Mouse (Mus musculus) layer of hippocampus, postnatal 14 days (tissue): Measurements from ENCODE around the gene Krt31. TPM values are rescaled to one million over a fixed set of nuclear protein-coding genes. Genes with fewer than 3 reads are reported as not detected.

Experiments used
- DNase-seq, 2 experiments: peaks; one replicate each; pipeline ENCODE4 v3.0.0; 2021 to 2022; ENCODE audit warnings: low spot score in 2 of 2, mixed read lengths in 1 of 2
- total RNA-seq, 2 experiments: library from RNA; stranded (reverse); gene quantifications; 2 replicates each; pipeline ENCODE4 v1.2.3; 2021

Gene Krt31
- total RNA-seq, 2 experiments from 2014 or later, result not detected

DNA sequence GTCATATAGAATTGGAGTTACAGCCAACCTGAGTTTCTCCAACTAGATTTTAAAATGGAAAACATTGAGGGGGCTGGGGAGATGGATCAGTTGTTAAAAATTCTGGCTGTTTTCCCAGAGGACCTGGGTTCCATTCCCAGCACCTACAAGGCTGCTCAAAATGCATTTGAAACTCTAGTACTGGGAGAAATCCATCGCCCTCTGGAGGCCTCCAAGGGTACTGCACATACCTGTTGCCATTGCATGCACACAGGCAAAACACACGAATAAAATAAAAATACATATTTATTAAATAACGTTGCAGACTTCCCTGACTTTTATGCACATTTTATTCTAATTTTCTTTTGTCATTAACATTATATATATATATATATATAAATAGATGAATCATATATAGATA, 43.7 kb downstream of the Krt31 start:
- no peak for DNase-seq

- no peak for DNase-seq
Observed at GRCm38 (mm10) chr11:100005905-100006304, 44.4 kb downstream of the Krt31 start.

DNA sequence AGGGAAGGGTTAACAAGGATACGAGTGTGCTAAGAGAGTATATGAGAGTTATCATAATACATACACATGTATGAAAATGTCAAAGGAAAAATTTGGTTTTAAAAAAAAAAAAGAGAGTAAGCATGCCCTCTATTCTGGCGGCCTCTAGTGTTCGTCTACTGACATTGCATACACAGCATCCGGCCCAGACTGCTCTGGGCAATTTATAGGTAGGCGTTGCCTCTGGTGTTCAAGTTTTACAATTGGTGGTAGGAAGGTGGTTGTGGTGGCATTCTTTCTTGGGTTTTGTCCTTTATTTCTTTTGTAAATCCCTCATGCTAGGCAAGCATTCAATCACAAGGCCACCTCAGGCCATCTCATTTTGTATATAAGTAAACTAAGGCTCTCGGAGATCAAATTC, 45.5 kb downstream of the Krt31 start:
- DNase-seq, result peak; percentile 47 to 68

DNA sequence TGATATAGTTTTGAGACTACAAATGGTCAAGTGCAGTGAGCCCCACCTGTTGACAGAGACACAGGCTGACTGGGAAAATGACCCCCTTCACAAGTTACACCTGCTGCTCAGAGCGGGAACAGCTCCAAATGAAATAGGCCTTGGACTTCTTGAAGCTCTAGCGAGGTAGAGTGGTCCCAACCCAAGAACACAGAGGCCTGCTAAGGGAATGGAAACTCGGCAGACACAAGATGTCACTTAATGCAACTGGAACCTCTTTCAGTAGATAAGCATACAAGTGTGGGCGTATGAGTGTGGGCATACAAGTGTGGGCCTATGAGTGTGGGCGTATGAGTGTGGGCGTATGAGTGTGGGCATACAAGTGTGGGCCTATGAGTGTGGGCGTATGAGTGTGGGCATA, 51.3 kb downstream of the Krt31 start:
- no peak for DNase-seq

Other genes starting within 250 kb of the Krt31 start
- not detected for gene Gm11554, start 246.1 kb downstream of the Krt31 start, total RNA-seq
- not detected for gene Krtap4-13, start 240.7 kb downstream of the Krt31 start, total RNA-seq
- not detected for gene Gm11564, start 234.9 kb downstream of the Krt31 start, total RNA-seq
- gene 2300003K06Rik, start 212.5 kb downstream of the Krt31 start, total RNA-seq, result not detected
- not detected for gene Krtap4-16, start 198.9 kb downstream of the Krt31 start, total RNA-seq
- gene Gm11568, start 192.6 kb downstream of the Krt31 start, total RNA-seq, result not detected
- not detected for gene Gm11559, start 186.1 kb downstream of the Krt31 start, total RNA-seq
- not detected for gene Krtap9-1, start 177.2 kb downstream of the Krt31 start, total RNA-seq
- not detected for gene Gm11567, start 171.4 kb downstream of the Krt31 start, total RNA-seq
- not detected for gene Krtap31-1, start 142.6 kb downstream of the Krt31 start, total RNA-seq
- not detected for gene Gm11565, start 135.8 kb downstream of the Krt31 start, total RNA-seq
- not detected for gene Krtap31-2, start 114.3 kb downstream of the Krt31 start, total RNA-seq
- not detected for gene Krtap9-5, start 102.1 kb downstream of the Krt31 start, total RNA-seq
- gene Krtap29-1, start 71.5 kb downstream of the Krt31 start, total RNA-seq, result not detected
- not detected for gene Krtap16-1, start 64.0 kb downstream of the Krt31 start, total RNA-seq
- not detected for gene Krtap17-1, start 56.6 kb downstream of the Krt31 start, total RNA-seq
- gene Krt33a, start 34.3 kb downstream of the Krt31 start, total RNA-seq, result not detected
- gene Krt33b, start 20.7 kb downstream of the Krt31 start, total RNA-seq, result not detected
- not detected for gene Krt34, start 9.0 kb downstream of the Krt31 start, total RNA-seq
- gene Krt32, start 37.7 kb upstream of the Krt31 start, total RNA-seq, result not detected
- not detected for gene Krt35, start 45.7 kb upstream of the Krt31 start, total RNA-seq
- not detected for gene Krt36, start 55.1 kb upstream of the Krt31 start, total RNA-seq
- gene Krt13, start 71.0 kb upstream of the Krt31 start, total RNA-seq, result not detected
- 1 to 10 TPM in 1 of 2 experiments, under 1 TPM in 1; 0.55 to 1.2 TPM for gene Krt15, start 85.4 kb upstream of the Krt31 start, total RNA-seq
- gene Krt19, start 98.1 kb upstream of the Krt31 start, total RNA-seq, result under 1 TPM; 0.48 to 0.81 TPM
- 1 to 10 TPM; 1.8 to 2.1 TPM for gene Krt9, start 142.7 kb upstream of the Krt31 start, total RNA-seq
- gene Krt14, start 157.0 kb upstream of the Krt31 start, total RNA-seq, result not detected
- not detected for gene Krt16, start 198.4 kb upstream of the Krt31 start, total RNA-seq
- gene Krt17, start 210.5 kb upstream of the Krt31 start, total RNA-seq, result not detected
- not detected for gene Krt42, start 219.3 kb upstream of the Krt31 start, total RNA-seq